Mouse (Mus musculus) megakaryocyte, embryonic 14.5 days (primary cell): ENCODE results near the gene Ric8a.

ENCODE experiments used
- FLI1 ChIP-seq: IDR thresholded peaks from 2 replicates; pipeline ENCODE4 v1.6.1; 2012; ENCODE audit warnings: low read length, inconsistent platforms, mixed read lengths
- GATA1 ChIP-seq: IDR thresholded peaks from 3 replicates; pipeline ENCODE4 v1.6.1; 2012; ENCODE audit warnings: mixed read lengths, low read length, inconsistent platforms, borderline replicate concordance

DNA sequence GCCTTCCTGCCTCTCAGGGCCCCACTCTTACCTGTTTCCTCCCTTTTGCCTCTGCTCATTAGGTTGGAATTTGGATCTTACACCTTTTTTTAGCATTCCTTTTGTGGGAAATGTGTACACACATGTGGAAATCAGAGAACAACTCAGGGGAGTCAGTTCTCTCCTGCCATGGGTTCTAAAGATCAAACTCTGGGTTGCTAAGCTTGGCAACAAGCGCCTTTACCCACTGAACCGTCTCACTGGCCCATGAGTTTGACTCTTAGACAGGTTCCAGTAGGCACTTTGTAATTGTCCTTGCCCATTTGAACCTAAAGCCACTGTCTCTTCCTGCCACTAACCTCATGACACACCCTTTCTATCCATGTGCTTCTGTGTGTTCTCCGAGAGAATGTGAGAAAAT is 37.9 kb downstream of the Ric8a start:
- TF ChIP-seq GATA1 (no peak), FLI1 (no peak)
